Mouse (Mus musculus) thymus, postnatal 10 days (tissue): ENCODE data around the gene Jade1.

Experiments
- DNase-seq, 2 experiments: peaks; one replicate each; pipeline ENCODE4 v3.0.0; 2021; ENCODE audit warnings: low spot score in 2 of 2

Jade1 gene

GRCm38 (mm10) chr3:41548238-41548637, 7.3 kb upstream of the Jade1 start:
- no peak for DNase-seq

GRCm38 (mm10) chr3:41551671-41552070, 3.9 kb upstream of the Jade1 start:
- DNase-seq: no peak

GRCm38 (mm10) chr3:41552777-41553548, 2.6 kb upstream of the Jade1 start:
- DNase-seq: no peak

GRCm38 (mm10) chr3:41553681-41554080, 1.9 kb upstream of the Jade1 start:
- DNase-seq: no peak

GRCm38 (mm10) chr3:41554480-41555475, 753 bp upstream of the Jade1 start:
- no peak for DNase-seq

GRCm38 (mm10) chr3:41556451-41557266, 1.1 kb downstream of the Jade1 start:
- no peak for DNase-seq

- no peak for DNase-seq
These were observed 1.9 kb downstream of the Jade1 start for GRCm38 (mm10) chr3:41557267-41557995.

GRCm38 (mm10) chr3:41560489-41560888, 5.0 kb downstream of the Jade1 start:
- DNase-seq: no peak

- DNase-seq: no peak
These were observed 6.3 kb downstream of the Jade1 start for GRCm38 (mm10) chr3:41561787-41562186.

GRCm38 (mm10) chr3:41563211-41563931, 7.8 kb downstream of the Jade1 start:
- peak; percentile 65 to 82 for DNase-seq

GRCm38 (mm10) chr3:41563997-41564396, 8.5 kb downstream of the Jade1 start:
- peak in 1 of 2 experiments; percentile 9 for DNase-seq

- peak; percentile 83 to 85 for DNase-seq
These were observed 9.1 kb downstream of the Jade1 start for GRCm38 (mm10) chr3:41564471-41565213.

- peak; percentile 59 to 63 for DNase-seq
These were observed 9.9 kb downstream of the Jade1 start for GRCm38 (mm10) chr3:41565410-41565823.

- peak; percentile 81 to 85 for DNase-seq
These were observed 10.4 kb downstream of the Jade1 start for GRCm38 (mm10) chr3:41565955-41566354.

- no peak for DNase-seq
These were observed 14.4 kb downstream of the Jade1 start for GRCm38 (mm10) chr3:41569943-41570342.

- DNase-seq: no peak
These were observed 16.6 kb downstream of the Jade1 start for GRCm38 (mm10) chr3:41572131-41572530.

- no peak for DNase-seq
These were observed 17.4 kb downstream of the Jade1 start for GRCm38 (mm10) chr3:41572968-41573367.

- DNase-seq: no peak
These were observed 18.7 kb downstream of the Jade1 start for GRCm38 (mm10) chr3:41574208-41574607.

GRCm38 (mm10) chr3:41574720-41575435, 19.3 kb downstream of the Jade1 start:
- DNase-seq: no peak
